Mouse (Mus musculus) testis, adult 10 weeks (tissue): Measurements from ENCODE around the gene Adamts20. TPM values are rescaled to one million over a fixed set of nuclear protein-coding genes. Genes with fewer than 3 reads are reported as not detected.

Source experiments
- polyA plus RNA-seq: library from polyadenylated mRNA; stranded (reverse); fragments of 350-450 nt; fragmentation: Illumina TruSeq; extraction: RNeasy Lipid Tissue Mini Kit (QIAGEN cat#74804); gene quantifications from one replicate; pipeline ENCODE4 v1.2.3, GENCODE M21; 2014; ENCODE audit warnings: low read depth, low replicate concordance

Gene Adamts20
- 1.8 TPM for polyA plus RNA-seq

DNA sequence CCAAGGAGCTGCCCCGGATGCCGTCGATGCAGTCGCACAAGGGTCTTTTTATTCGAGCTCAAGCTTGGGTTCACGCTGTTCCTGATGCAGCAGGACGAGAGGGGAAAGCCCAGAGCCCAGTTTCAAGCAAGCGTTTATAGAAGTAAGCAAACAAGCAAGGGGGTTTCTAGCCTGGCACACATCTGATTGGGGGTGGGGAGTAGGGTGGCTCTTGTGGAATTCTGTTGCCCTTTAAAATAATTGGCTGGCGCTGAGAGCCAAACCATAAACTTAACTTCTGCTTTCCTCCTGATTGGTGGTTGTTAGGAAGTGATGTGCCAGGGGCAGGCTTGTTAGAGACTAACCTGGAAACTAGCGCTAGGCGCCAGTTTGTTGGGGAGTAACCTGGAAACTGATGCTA is at the start of gene Adamts20:
Gene Adamts20 (minus strand): TSS at position 101 of the 400 bp plus-strand sequence.

Other genes with a start within 250 kb of the Adamts20 start
- 3.9 TPM for gene Pus7l, start 78.1 kb upstream of the Adamts20 start, polyA plus RNA-seq
- gene Irak4, start 78.2 kb upstream of the Adamts20 start, polyA plus RNA-seq: 2.1 TPM
- 39.4 TPM for gene Twf1, start 124.5 kb upstream of the Adamts20 start, polyA plus RNA-seq
- gene Tmem117, start 163.8 kb upstream of the Adamts20 start, polyA plus RNA-seq: 3.5 TPM